In the genomic region with DNA sequence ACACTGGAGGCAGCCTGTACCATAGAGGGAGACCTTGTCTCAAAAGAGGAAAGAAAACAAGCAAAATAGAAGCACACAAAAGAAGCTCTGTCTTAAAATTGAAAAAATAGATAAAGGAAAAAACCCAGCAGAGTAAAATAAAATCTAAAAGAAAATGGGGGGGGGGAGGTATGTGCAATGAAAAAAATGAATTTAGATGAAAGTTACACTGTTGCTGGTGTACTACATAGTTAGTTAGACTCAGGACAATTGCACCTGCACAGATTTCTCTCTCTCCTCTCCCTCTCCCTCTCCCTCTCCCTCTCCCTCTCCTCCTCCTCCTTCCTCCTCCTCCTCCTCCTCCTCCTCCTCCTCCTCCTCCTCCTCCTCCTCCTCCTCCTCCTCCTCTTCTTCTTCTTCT, we compare ENCODE assay signal across 8 mouse cellular contexts. TPM values are rescaled to one million over a fixed set of nuclear protein-coding genes. Genes with fewer than 3 reads are reported as not detected.
DNase-seq lines count a peak whose midpoint lies in the region; ATAC-seq and TF ChIP-seq lines count a peak whose summit lies in the region.

Gene Scarb2, minus strand, starts transcription at position 101 of the 400 bp plus-strand sequence.

- H3K27ac ChIP-seq in layer of hippocampus, adult 2 months: peak within 1 kb of the TSS; percentile 99
- peak within 1 kb of the TSS; percentile 97 for H3K27ac ChIP-seq in heart, embryonic 11.5 days (ENCODE audit: low read depth, low read length)

- no peak for TF ChIP-seq CTCF in layer of hippocampus, adult 2 months (conservative IDR thresholded peaks at IDR 0.05)
- TF ChIP-seq CTCF in brain, embryonic 14.5 days (IDR thresholded peaks at IDR 0.05; ENCODE audit: borderline replicate concordance, extremely low read depth, insufficient read depth, insufficient read length): no peak

- H3K9ac ChIP-seq in heart, embryonic 11.5 days (ENCODE audit: low read depth, low read length): peak within 1 kb of the TSS; percentile 96

- H3K4me2 ChIP-seq in heart, embryonic 11.5 days: peak within 1 kb of the TSS; percentile 74

- H3K4me3 ChIP-seq in layer of hippocampus, adult 2 months: peak within 1 kb of the TSS; percentile 88
- H3K4me3 ChIP-seq in heart, embryonic 11.5 days (ENCODE audit: low read depth, low read length): peak within 1 kb of the TSS; percentile 65

- no peaks in the 10 kb centered on the region for H3K9me3 ChIP-seq in heart, embryonic 11.5 days (replicated peaks; ENCODE audit: control insufficient read depth, low read length)

- ATAC-seq in heart, embryonic 11.5 days (replicated peaks; ENCODE audit: insufficient number of reproducible peaks, low FRiP score, low TSS enrichment): no peak
- no peak for ATAC-seq in monocyte, adult 5-6 weeks (replicated peaks; ENCODE audit: insufficient number of reproducible peaks, low FRiP score, low TSS enrichment, poor library complexity, severe bottlenecking)

- H3K27me3 ChIP-seq in heart, embryonic 11.5 days (ENCODE audit: control insufficient read depth, insufficient read depth, low read length): no peaks in the 10 kb centered on the region

- no peak for TF ChIP-seq POLR2A in brain, embryonic 14.5 days (IDR thresholded peaks at IDR 0.05; ENCODE audit: borderline replicate concordance, extremely low read depth, insufficient read depth, insufficient read length, poor library complexity, severe bottlenecking)

- no peak for DNase-seq in layer of hippocampus, adult 2 months (ENCODE audit: low spot score in 2 of 2)
- DNase-seq in layer of hippocampus, adult 9-10 months (ENCODE audit: low spot score): no peak
- no peak for DNase-seq in brain, embryonic 14.5 days (ENCODE audit: low read depth)
- DNase-seq in left cerebral cortex, postnatal 10 days (ENCODE audit: extremely low spot score in 1 of 2, low spot score in 2 of 2): no peak
- DNase-seq in urinary bladder, postnatal 10 days (ENCODE audit: low spot score): no peak
- DNase-seq in c-Kit-positive CD71-positive TER-119-positive erythroid progenitor cells, embryonic 14.5 days (ENCODE audit: low spot score): no peak

- H3K36me3 ChIP-seq in heart, embryonic 11.5 days (ENCODE audit: control insufficient read depth, insufficient read depth, low read length): no peaks in the 10 kb centered on the region

- intact Hi-C loops in left cerebral cortex, postnatal 10 days (cut with DNase I): no loop called here

- peaks cover 10% of the 10 kb centered on the region for H3K4me1 ChIP-seq in heart, embryonic 11.5 days (ENCODE audit: control insufficient read depth, insufficient read depth, low read length)

RNA-seq across cellular contexts. Expression of gene Scarb2, which starts in this region (rescaled TPM):
- total RNA-seq in layer of hippocampus, adult 2 months (2021): 10 to 100 TPM; 88.9 to 89.8 TPM
- polyA plus RNA-seq in brain, embryonic 14.5 days (2012; rRNA removed): 57.4 and 71.5 TPM in 2 replicates
- 11.8 and 12.0 TPM in 2 replicates for polyA plus RNA-seq in heart, embryonic 11.5 days (2014; fragmentation: Nextera tagmentation; extraction: Ambion mirVana)
- total RNA-seq in left cerebral cortex, postnatal 10 days (2021): 10 to 100 TPM; 90.0 to 92.6 TPM
- total RNA-seq in monocyte, adult 5-6 weeks (2017): 75.7 to 83.7 TPM (median 80.4 TPM) in 3 replicates
